Mouse (Mus musculus): ENCODE data around the gene Ypel4. TPM values are rescaled to one million over a fixed set of nuclear protein-coding genes. Genes with fewer than 3 reads are reported as not detected.
A peak's percentile ranks its signal among the peaks of the same experiment; 100 is the strongest.

Ypel4 gene
- polyA plus RNA-seq, 1 experiment: 13.6 TPM

- H3K4me3 ChIP-seq (ENCODE audit: control insufficient read depth, low read depth, low read length): no peak overlapping the region
- H3K36me3 ChIP-seq (ENCODE audit: control insufficient read depth, insufficient read depth, low read length): no peaks in the 10 kb centered on the region
- no peaks in the 10 kb centered on the region for H3K27me3 ChIP-seq (ENCODE audit: control insufficient read depth, insufficient read depth, low read length)
- H3K4me1 ChIP-seq (ENCODE audit: control insufficient read depth, insufficient read depth, low read length): peaks cover 36% of the 10 kb centered on the region
- no peak overlapping the region for H3K27ac ChIP-seq (ENCODE audit: control insufficient read depth, insufficient read depth, low read depth, low read length)
- TF ChIP-seq CTCF (IDR thresholded peaks at IDR 0.05; ENCODE audit: control insufficient read depth, insufficient read depth, insufficient replicate concordance, low read depth, low read length) (no peak), POLR2A (IDR thresholded peaks at IDR 0.05; ENCODE audit: control insufficient read depth, low read depth, low read length) (no peak)
Observed at GRCm38 (mm10) chr2:84738271-84738911, 4.5 kb downstream of the Ypel4 start.

GRCm38 (mm10) chr2:84740608-84741333 is 6.9 kb downstream of the Ypel4 start:
- no peak overlapping the region for H3K4me3 ChIP-seq (ENCODE audit: control insufficient read depth, low read depth, low read length)
- peaks cover 29% of the 10 kb centered on the region for H3K4me1 ChIP-seq (ENCODE audit: control insufficient read depth, insufficient read depth, low read length)
- no peaks in the 10 kb centered on the region for H3K27me3 ChIP-seq (ENCODE audit: control insufficient read depth, insufficient read depth, low read length)
- H3K27ac ChIP-seq (ENCODE audit: control insufficient read depth, insufficient read depth, low read depth, low read length): no peak overlapping the region
- H3K36me3 ChIP-seq (ENCODE audit: control insufficient read depth, insufficient read depth, low read length): no peaks in the 10 kb centered on the region
- no peak for TF ChIP-seq POLR2A (IDR thresholded peaks at IDR 0.05; ENCODE audit: control insufficient read depth, low read depth, low read length)
- TF ChIP-seq CTCF (IDR thresholded peaks at IDR 0.05; ENCODE audit: control insufficient read depth, insufficient read depth, insufficient replicate concordance, low read depth, low read length): no peak

- no peaks in the 10 kb centered on the region for H3K27me3 ChIP-seq (ENCODE audit: control insufficient read depth, insufficient read depth, low read length)
- TF ChIP-seq CTCF (IDR thresholded peaks at IDR 0.05; ENCODE audit: control insufficient read depth, insufficient read depth, insufficient replicate concordance, low read depth, low read length) (no peak), POLR2A (IDR thresholded peaks at IDR 0.05; ENCODE audit: control insufficient read depth, low read depth, low read length) (no peak)
- H3K27ac ChIP-seq (ENCODE audit: control insufficient read depth, insufficient read depth, low read depth, low read length): no peak overlapping the region
- H3K36me3 ChIP-seq (ENCODE audit: control insufficient read depth, insufficient read depth, low read length): no peaks in the 10 kb centered on the region
- H3K4me3 ChIP-seq (ENCODE audit: control insufficient read depth, low read depth, low read length): peak overlapping the region; percentile 85
- peaks cover 25% of the 10 kb centered on the region for H3K4me1 ChIP-seq (ENCODE audit: control insufficient read depth, insufficient read depth, low read length)
Observed at GRCm38 (mm10) chr2:84741841-84742450, 8.1 kb downstream of the Ypel4 start.

- no peak for TF ChIP-seq CTCF (IDR thresholded peaks at IDR 0.05; ENCODE audit: control insufficient read depth, insufficient read depth, insufficient replicate concordance, low read depth, low read length)
- TF ChIP-seq POLR2A (IDR thresholded peaks at IDR 0.05; ENCODE audit: control insufficient read depth, low read depth, low read length): no peak
- no peak overlapping the region for H3K27ac ChIP-seq (ENCODE audit: control insufficient read depth, insufficient read depth, low read depth, low read length)
- H3K4me1 ChIP-seq (ENCODE audit: control insufficient read depth, insufficient read depth, low read length): peaks cover 23% of the 10 kb centered on the region
- peak overlapping the region; percentile 85 for H3K4me3 ChIP-seq (ENCODE audit: control insufficient read depth, low read depth, low read length)
- H3K27me3 ChIP-seq (ENCODE audit: control insufficient read depth, insufficient read depth, low read length): no peaks in the 10 kb centered on the region
- H3K36me3 ChIP-seq (ENCODE audit: control insufficient read depth, insufficient read depth, low read length): no peaks in the 10 kb centered on the region
Observed at GRCm38 (mm10) chr2:84742451-84743283, 8.8 kb downstream of the Ypel4 start.

GRCm38 (mm10) chr2:84743561-84743960 is 9.7 kb downstream of the Ypel4 start, which contains the start of gene Gm19426:
Gene Gm19426, minus strand, starts transcription at chr2:84743655.
- Histone ChIP-seq H3K27ac (ENCODE audit: control insufficient read depth, insufficient read depth, low read depth, low read length) (peak within 1 kb of the TSS; percentile 39; the same call in 1 of the 2 replicates), H3K4me1 (ENCODE audit: control insufficient read depth, insufficient read depth, low read length) (peaks cover 22% of the 10 kb centered on the region), H3K27me3 (ENCODE audit: control insufficient read depth, insufficient read depth, low read length) (no peaks in the 10 kb centered on the region), H3K4me3 (ENCODE audit: control insufficient read depth, low read depth, low read length) (peak within 1 kb of the TSS; percentile 85), H3K36me3 (ENCODE audit: control insufficient read depth, insufficient read depth, low read length) (no peaks in the 10 kb centered on the region)
- TF ChIP-seq POLR2A (IDR thresholded peaks at IDR 0.05; ENCODE audit: control insufficient read depth, low read depth, low read length): no peak
- TF ChIP-seq CTCF (IDR thresholded peaks at IDR 0.05; ENCODE audit: control insufficient read depth, insufficient read depth, insufficient replicate concordance, low read depth, low read length): no peak

GRCm38 (mm10) chr2:84744126-84744525 is 10.3 kb downstream of the Ypel4 start:
- TF ChIP-seq POLR2A (IDR thresholded peaks at IDR 0.05; ENCODE audit: control insufficient read depth, low read depth, low read length): no peak
- TF ChIP-seq CTCF (IDR thresholded peaks at IDR 0.05; ENCODE audit: control insufficient read depth, insufficient read depth, insufficient replicate concordance, low read depth, low read length): no peak
- Histone ChIP-seq H3K36me3 (ENCODE audit: control insufficient read depth, insufficient read depth, low read length) (no peaks in the 10 kb centered on the region), H3K27ac (ENCODE audit: control insufficient read depth, insufficient read depth, low read depth, low read length) (no peak overlapping the region), H3K4me3 (ENCODE audit: control insufficient read depth, low read depth, low read length) (peak overlapping the region; percentile 85; the same call in 1 of the 2 replicates), H3K4me1 (ENCODE audit: control insufficient read depth, insufficient read depth, low read length) (peaks cover 22% of the 10 kb centered on the region), H3K27me3 (ENCODE audit: control insufficient read depth, insufficient read depth, low read length) (no peaks in the 10 kb centered on the region)

Measured in testis, adult 2 months (tissue).